Mouse (Mus musculus): ENCODE measurements around the gene Plekhb2. TPM values are rescaled to one million over a fixed set of nuclear protein-coding genes. Genes with fewer than 3 reads are reported as not detected.

Gene Plekhb2
- polyA plus RNA-seq, 1 experiment from 2014 or later = 27.9 TPM

GRCm38 (mm10) chr1:34879611-34880010 lies 29.8 kb downstream of the Plekhb2 start:
- no peak for TF ChIP-seq CTCF (IDR thresholded peaks at IDR 0.05; ENCODE audit: low read depth)
- Histone ChIP-seq H3K9me3 (ENCODE audit: low read depth, low read length) (no peaks in the 10 kb centered on the region; the same call in 1 of the 2 replicates), H3K36me3 (ENCODE audit: insufficient read depth) (no peaks in the 10 kb centered on the region), H3K4me1 (ENCODE audit: insufficient read depth) (no peaks in the 10 kb centered on the region), H3K4me3 (ENCODE audit: low read depth, low read length) (no peak overlapping the region), H3K4me2 (no peak overlapping the region), H3K27ac (ENCODE audit: low read depth) (no peak overlapping the region), H3K27me3 (ENCODE audit: insufficient read depth, low read length) (no peaks in the 10 kb centered on the region), H3K9ac (no peak overlapping the region)
- peak; percentile 24; the same call in 1 of the 2 replicates for ATAC-seq (ENCODE audit: insufficient read depth)
- WGBS = 51% methylated on average over 6 of the region's 6 CpGs
- DNase-seq = peak; percentile 35

DNA sequence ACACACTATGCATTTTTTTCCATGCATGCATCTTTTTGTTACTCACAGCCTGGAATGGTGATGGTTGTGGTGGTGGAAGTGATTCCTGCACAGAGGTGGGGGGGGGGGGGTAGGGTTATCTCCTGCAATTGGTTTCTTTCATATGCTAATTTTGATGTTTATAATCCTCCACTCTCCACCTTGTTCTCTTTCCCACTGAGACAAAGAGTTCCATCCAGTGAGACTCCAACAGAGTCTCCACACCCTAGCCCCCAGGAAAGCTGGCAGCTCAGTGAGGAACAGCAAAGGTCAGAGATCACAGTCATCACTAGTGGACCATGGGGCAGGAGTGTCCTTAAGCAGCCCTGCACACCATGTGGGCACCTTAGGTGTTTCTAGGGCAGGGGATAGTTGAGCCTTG lies 34.0 kb downstream of the Plekhb2 start:
- Histone ChIP-seq H3K4me2 (no peak overlapping the region), H3K4me3 (ENCODE audit: low read depth, low read length) (no peak overlapping the region), H3K9ac (no peak overlapping the region), H3K4me1 (ENCODE audit: insufficient read depth) (no peaks in the 10 kb centered on the region), H3K27me3 (ENCODE audit: insufficient read depth, low read length) (no peaks in the 10 kb centered on the region), H3K36me3 (ENCODE audit: insufficient read depth) (no peaks in the 10 kb centered on the region), H3K9me3 (ENCODE audit: low read depth, low read length) (no peaks in the 10 kb centered on the region; the same call in 1 of the 2 replicates), H3K27ac (ENCODE audit: low read depth) (no peak overlapping the region)
- TF ChIP-seq CTCF (IDR thresholded peaks at IDR 0.05; ENCODE audit: low read depth) = no peak
- DNase-seq (no peak), ATAC-seq (ENCODE audit: insufficient read depth) (no peak)

- peak; percentile 75 for TF ChIP-seq CTCF (IDR thresholded peaks at IDR 0.05; ENCODE audit: low read depth)
- Histone ChIP-seq H3K27me3 (ENCODE audit: insufficient read depth, low read length) (no peaks in the 10 kb centered on the region), H3K9me3 (ENCODE audit: low read depth, low read length) (no peaks in the 10 kb centered on the region), H3K9ac (no peak overlapping the region), H3K36me3 (ENCODE audit: insufficient read depth) (no peaks in the 10 kb centered on the region), H3K27ac (ENCODE audit: low read depth) (no peak overlapping the region), H3K4me2 (no peak overlapping the region), H3K4me3 (ENCODE audit: low read depth, low read length) (no peak overlapping the region), H3K4me1 (ENCODE audit: insufficient read depth) (no peaks in the 10 kb centered on the region)
- 47% methylated on average over 14 of the region's 14 CpGs for WGBS
- DNase-seq = peak; percentile 70
- peak; percentile 66; the same call in 1 of the 2 replicates for ATAC-seq (ENCODE audit: insufficient read depth)
These were observed 41.9 kb downstream of the Plekhb2 start for GRCm38 (mm10) chr1:34891559-34892289.

DNA sequence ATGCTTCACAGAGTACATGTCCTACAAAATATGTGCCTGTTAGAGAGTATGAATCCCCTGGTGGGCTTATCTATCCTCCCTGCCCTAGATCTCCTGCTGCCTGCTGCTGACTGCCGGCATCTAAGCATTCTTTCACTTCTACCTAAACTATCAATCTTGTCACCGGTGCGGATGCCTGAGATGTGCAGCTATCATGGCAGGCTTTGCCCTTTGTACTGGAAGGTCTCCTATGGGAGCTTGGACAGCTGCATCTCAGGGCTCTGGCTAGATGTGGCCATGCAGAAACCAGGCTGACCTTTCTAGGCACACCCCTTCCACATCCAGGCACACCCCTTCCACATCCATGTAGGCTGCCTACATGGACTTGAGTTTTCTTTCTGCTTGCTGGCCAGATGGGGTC lies 42.7 kb downstream of the Plekhb2 start:
- Histone ChIP-seq H3K4me1 (ENCODE audit: insufficient read depth) (no peaks in the 10 kb centered on the region), H3K4me2 (no peak overlapping the region), H3K4me3 (ENCODE audit: low read depth, low read length) (no peak overlapping the region), H3K36me3 (ENCODE audit: insufficient read depth) (no peaks in the 10 kb centered on the region), H3K27ac (ENCODE audit: low read depth) (no peak overlapping the region), H3K27me3 (ENCODE audit: insufficient read depth, low read length) (no peaks in the 10 kb centered on the region), H3K9me3 (ENCODE audit: low read depth, low read length) (no peaks in the 10 kb centered on the region), H3K9ac (no peak overlapping the region)
- no peak for TF ChIP-seq CTCF (IDR thresholded peaks at IDR 0.05; ENCODE audit: low read depth)
- DNase-seq (no peak), ATAC-seq (ENCODE audit: insufficient read depth) (no peak)
- 33% methylated on average over 3 of the region's 3 CpGs for whole genome bisulfite sequencing

DNA sequence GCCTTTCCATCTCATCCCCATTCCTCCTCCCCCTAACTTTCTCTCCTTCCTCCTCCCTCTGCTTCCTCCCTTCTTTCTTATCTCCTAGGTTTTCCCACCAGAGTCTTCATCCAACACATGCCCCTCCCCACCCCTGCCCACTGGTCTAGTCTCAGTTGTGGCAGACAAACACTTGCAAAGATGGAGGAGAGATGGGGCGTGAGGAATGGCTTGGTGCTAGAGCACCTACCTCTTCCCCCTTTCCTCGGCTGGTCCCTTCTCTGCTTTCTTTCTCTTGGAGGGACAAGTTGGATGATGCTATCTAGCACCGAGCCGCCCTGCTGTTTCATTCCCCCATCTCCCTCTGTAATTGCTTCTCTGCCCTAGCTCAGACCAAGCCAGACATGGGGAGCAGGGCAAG lies 43.6 kb downstream of the Plekhb2 start:
- no peak overlapping the region for H3K4me2 ChIP-seq
- 91% methylated on average over 4 of the region's 4 CpGs for WGBS
- H3K4me3 ChIP-seq (ENCODE audit: low read depth, low read length) = no peak overlapping the region
- no peak for TF ChIP-seq CTCF (IDR thresholded peaks at IDR 0.05; ENCODE audit: low read depth)
- ATAC-seq (ENCODE audit: insufficient read depth) (no peak), DNase-seq (no peak)
- H3K9me3 ChIP-seq (ENCODE audit: low read depth, low read length) = no peaks in the 10 kb centered on the region
- no peaks in the 10 kb centered on the region for H3K36me3 ChIP-seq (ENCODE audit: insufficient read depth)
- no peaks in the 10 kb centered on the region for H3K4me1 ChIP-seq (ENCODE audit: insufficient read depth)
- H3K27me3 ChIP-seq (ENCODE audit: insufficient read depth, low read length) = no peaks in the 10 kb centered on the region
- no peak overlapping the region for H3K9ac ChIP-seq
- H3K27ac ChIP-seq (ENCODE audit: low read depth) = no peak overlapping the region

- H3K9ac ChIP-seq = no peak overlapping the region
- H3K27me3 ChIP-seq (ENCODE audit: insufficient read depth, low read length) = no peaks in the 10 kb centered on the region
- H3K4me1 ChIP-seq (ENCODE audit: insufficient read depth) = no peaks in the 10 kb centered on the region
- H3K36me3 ChIP-seq (ENCODE audit: insufficient read depth) = no peaks in the 10 kb centered on the region
- H3K9me3 ChIP-seq (ENCODE audit: low read depth, low read length) = no peaks in the 10 kb centered on the region
- H3K27ac ChIP-seq (ENCODE audit: low read depth) = no peak overlapping the region
- WGBS = 57% methylated on average over 6 of the region's 6 CpGs
- H3K4me3 ChIP-seq (ENCODE audit: low read depth, low read length) = no peak overlapping the region
- no peak for ATAC-seq (ENCODE audit: insufficient read depth)
- peak; percentile 23 for DNase-seq
- peak; percentile 35; the same call in 1 of the 2 replicates for TF ChIP-seq CTCF (IDR thresholded peaks at IDR 0.05; ENCODE audit: low read depth)
- H3K4me2 ChIP-seq = no peak overlapping the region
These were observed 44.1 kb downstream of the Plekhb2 start for GRCm38 (mm10) chr1:34893831-34894230.

GRCm38 (mm10) chr1:34896102-34896501 lies 46.3 kb downstream of the Plekhb2 start:
- Histone ChIP-seq H3K4me3 (ENCODE audit: low read depth, low read length) (no peak overlapping the region), H3K9me3 (ENCODE audit: low read depth, low read length) (no peaks in the 10 kb centered on the region), H3K27ac (ENCODE audit: low read depth) (no peak overlapping the region), H3K4me1 (ENCODE audit: insufficient read depth) (no peaks in the 10 kb centered on the region), H3K36me3 (ENCODE audit: insufficient read depth) (no peaks in the 10 kb centered on the region), H3K9ac (no peak overlapping the region), H3K27me3 (ENCODE audit: insufficient read depth, low read length) (no peaks in the 10 kb centered on the region), H3K4me2 (no peak overlapping the region)
- no peak for TF ChIP-seq CTCF (IDR thresholded peaks at IDR 0.05; ENCODE audit: low read depth)
- 89% methylated on average over 5 of the region's 5 CpGs for WGBS
- DNase-seq (no peak), ATAC-seq (ENCODE audit: insufficient read depth) (no peak)
